Mouse (Mus musculus) megakaryocyte, embryonic 14.5 days (primary cell): ENCODE data around the gene Dcun1d3.

Experiments
- FLI1 ChIP-seq: IDR thresholded peaks from 2 replicates; pipeline ENCODE4 v1.6.1; 2012; ENCODE audit warnings: low read length, inconsistent platforms, mixed read lengths
- GATA1 ChIP-seq: IDR thresholded peaks from 3 replicates; pipeline ENCODE4 v1.6.1; 2012; ENCODE audit warnings: mixed read lengths, low read length, inconsistent platforms, borderline replicate concordance

DNA sequence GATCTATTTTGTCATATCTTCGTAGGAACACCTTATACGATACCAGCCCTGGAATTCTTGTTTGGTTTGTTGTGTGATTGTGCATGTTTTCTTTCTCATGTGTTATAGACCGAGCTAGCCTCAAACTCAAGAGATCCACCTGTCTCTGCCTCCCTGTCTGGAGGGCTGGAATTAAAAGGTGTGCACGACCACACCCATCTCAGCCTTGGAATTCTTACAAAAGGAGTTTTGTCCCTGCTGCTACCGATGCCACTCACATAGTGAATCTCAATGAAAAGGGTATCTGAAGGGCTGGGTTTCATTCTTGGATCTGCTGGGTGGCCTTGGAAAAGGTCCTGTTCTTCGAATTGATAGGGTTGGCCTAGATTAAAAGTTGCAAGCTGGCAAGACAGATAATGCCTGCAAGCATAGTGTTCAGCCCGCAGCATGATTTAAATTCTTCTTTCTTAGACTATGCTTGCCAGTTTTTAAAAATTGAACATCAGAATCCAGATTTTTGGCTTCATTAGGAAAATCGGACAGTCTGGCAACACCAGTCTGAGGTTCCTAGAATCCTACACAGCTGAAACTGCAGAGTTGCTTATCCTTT, 1.5 kb upstream of the Dcun1d3 start:
- TF ChIP-seq GATA1 (no peak), FLI1 (no peak)
